Mouse (Mus musculus): ENCODE measurements around the gene Map2k7.

DNA sequence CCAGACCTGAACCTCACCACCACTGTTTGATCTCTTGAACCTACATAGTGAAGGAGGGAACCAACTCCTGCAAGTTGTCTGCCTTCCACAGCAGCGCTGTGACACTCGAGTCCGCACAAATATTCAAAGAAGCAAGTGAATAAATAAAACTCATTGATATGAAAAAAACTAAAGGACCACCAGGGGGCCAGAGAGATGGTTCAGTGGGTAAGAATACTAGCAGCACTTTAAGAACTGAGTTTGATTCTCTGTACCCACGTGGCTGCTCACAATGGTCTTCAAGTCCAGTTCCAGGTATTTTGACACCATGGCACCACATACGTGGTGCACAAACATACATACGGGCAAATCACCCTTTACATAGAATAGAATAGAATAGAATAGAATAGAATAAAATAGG is 27.4 kb upstream of the Map2k7 start:
- TF ChIP-seq CTCF (IDR thresholded peaks at IDR 0.05; ENCODE audit: borderline replicate concordance, extremely low read depth, insufficient read depth, insufficient read length) (0 out of 2 replicates have a peak, but pooled peaks have one; percentile 1), POLR2A (IDR thresholded peaks at IDR 0.05; ENCODE audit: borderline replicate concordance, extremely low read depth, insufficient read depth, insufficient read length, poor library complexity, severe bottlenecking) (no peak)

All from brain, embryonic 14.5 days (tissue).